Mouse (Mus musculus): ENCODE data around the gene Rab43.

GRCm38 (mm10) chr6:87780546-87781301, 31.2 kb downstream of the Rab43 start:
- no peak for TF ChIP-seq CTCF (IDR thresholded peaks at IDR 0.05; ENCODE audit: low read depth)
- TF ChIP-seq EP300 (IDR thresholded peaks at IDR 0.05; ENCODE audit: low read depth), result no peak
